Mouse (Mus musculus): ENCODE results near the gene Pkp1. TPM values are rescaled to one million over a fixed set of nuclear protein-coding genes. Genes with fewer than 3 reads are reported as not detected.
A peak's percentile ranks its signal among the peaks of the same experiment; 100 is the strongest.

Pkp1 gene
- polyA plus RNA-seq, 1 experiment from 2014 or later, result 1.3 TPM

- no peak for ATAC-seq (ENCODE audit: insufficient number of reproducible peaks, insufficient read depth, low FRiP score, low TSS enrichment, low read depth)
- H3K9ac ChIP-seq (replicated peaks), result no peak overlapping the region
- WGBS, result 56% methylated on average over 2 of the region's 2 CpGs
- H3K36me3 ChIP-seq, result no peaks in the 10 kb centered on the region
- H3K4me1 ChIP-seq (replicated peaks), result no peaks in the 10 kb centered on the region
- H3K4me3 ChIP-seq (replicated peaks), result no peak overlapping the region
- H3K4me2 ChIP-seq, result no peak overlapping the region
- no peaks in the 10 kb centered on the region for H3K9me3 ChIP-seq
- H3K27me3 ChIP-seq, result peaks cover 5% of the 10 kb centered on the region; the same call in 1 of the 2 replicates
- H3K27ac ChIP-seq, result no peak overlapping the region
These were observed 41.8 kb downstream of the Pkp1 start for GRCm38 (mm10) chr1:135877248-135877647.

- no peak for ATAC-seq (ENCODE audit: insufficient number of reproducible peaks, insufficient read depth, low FRiP score, low TSS enrichment, low read depth)
These were observed 46.0 kb downstream of the Pkp1 start for GRCm38 (mm10) chr1:135872991-135873390.

DNA sequence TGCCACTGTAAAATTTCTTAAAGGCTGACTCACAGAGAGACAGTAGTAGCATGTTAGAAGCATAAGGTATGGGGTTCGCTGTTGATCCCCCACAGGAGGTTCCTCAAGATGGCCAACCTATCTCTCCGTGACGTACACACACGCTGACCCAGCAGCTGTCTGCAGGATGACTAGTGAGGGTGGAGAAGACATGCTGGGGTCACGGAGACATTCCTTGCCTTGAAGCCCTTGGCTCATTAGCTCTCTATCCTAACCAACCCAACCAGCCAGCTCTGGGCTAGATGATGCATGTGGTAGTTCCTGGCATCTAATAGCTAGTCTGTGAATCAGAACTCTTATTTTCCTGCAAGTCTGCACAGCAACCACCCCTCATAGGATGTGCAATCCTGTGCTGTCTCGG, 50.4 kb downstream of the Pkp1 start:
- H3K9me3 ChIP-seq, result no peaks in the 10 kb centered on the region

More at GRCm38 (mm10) chr1:135872991-135873390, 46.0 kb downstream of the Pkp1 start:
- WGBS, result 77% methylated on average over 4 of the region's 4 CpGs
- Histone ChIP-seq H3K36me3 (no peaks in the 10 kb centered on the region), H3K4me3 (replicated peaks) (no peak overlapping the region), H3K4me2 (no peak overlapping the region), H3K9ac (replicated peaks) (no peak overlapping the region), H3K9me3 (no peaks in the 10 kb centered on the region), H3K4me1 (replicated peaks) (no peaks in the 10 kb centered on the region), H3K27me3 (no peaks in the 10 kb centered on the region; the same call in 1 of the 2 replicates), H3K27ac (no peak overlapping the region)

DNA sequence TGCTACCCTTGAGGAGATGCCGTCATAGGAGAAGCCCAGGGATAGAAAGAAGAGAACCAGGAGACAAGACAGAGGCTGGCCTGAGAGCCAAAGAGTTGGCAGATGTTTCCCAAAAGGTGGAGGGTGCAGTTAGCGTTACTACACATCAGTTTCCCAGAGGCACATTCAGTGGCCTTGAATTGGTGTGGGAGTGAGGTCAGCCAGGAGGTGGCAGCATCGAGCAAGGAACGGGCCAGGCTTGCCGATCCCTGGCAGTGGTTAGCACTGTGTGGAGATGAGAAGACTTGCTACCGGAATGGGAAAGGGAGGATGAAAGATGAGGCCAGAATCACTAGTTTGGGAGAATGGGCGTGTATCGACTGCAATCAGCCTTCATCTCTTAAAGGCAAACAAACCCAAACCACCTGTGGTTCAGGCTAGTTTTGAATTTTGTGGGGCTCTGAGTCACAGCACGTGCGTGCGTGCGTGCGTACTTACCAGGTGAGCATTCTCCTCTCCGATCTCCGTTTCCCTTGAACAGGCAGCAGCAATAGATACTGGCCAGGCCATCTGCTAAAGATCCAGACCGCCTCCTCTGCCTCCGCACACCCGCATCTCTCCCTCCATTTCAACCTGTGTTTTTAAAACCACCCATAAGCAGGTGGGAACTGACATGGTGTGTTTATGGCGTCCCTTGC, 53.4 kb downstream of the Pkp1 start:
- Histone ChIP-seq H3K27ac (no peak overlapping the region), H3K4me2 (no peak overlapping the region), H3K4me1 (replicated peaks) (no peaks in the 10 kb centered on the region), H3K36me3 (no peaks in the 10 kb centered on the region), H3K9ac (replicated peaks) (no peak overlapping the region), H3K4me3 (replicated peaks) (no peak overlapping the region), H3K9me3 (no peaks in the 10 kb centered on the region), H3K27me3 (peaks cover 6% of the 10 kb centered on the region)
- 45% methylated on average over 19 of the region's 19 CpGs for WGBS
- ATAC-seq (ENCODE audit: insufficient number of reproducible peaks, insufficient read depth, low FRiP score, low TSS enrichment, low read depth), result peak; percentile 74; the same call in 1 of the 2 replicates

More for the DNA sequence above, 50.4 kb downstream of the Pkp1 start:
- Histone ChIP-seq H3K4me3 (replicated peaks) (no peak overlapping the region), H3K36me3 (no peaks in the 10 kb centered on the region), H3K27ac (no peak overlapping the region), H3K4me1 (replicated peaks) (no peaks in the 10 kb centered on the region), H3K9ac (replicated peaks) (no peak overlapping the region), H3K27me3 (peaks cover 6% of the 10 kb centered on the region), H3K4me2 (no peak overlapping the region)
- no peak for ATAC-seq (ENCODE audit: insufficient number of reproducible peaks, insufficient read depth, low FRiP score, low TSS enrichment, low read depth)
- 88% methylated on average over 6 of the region's 6 CpGs for WGBS

GRCm38 (mm10) chr1:135864830-135865229, 54.2 kb downstream of the Pkp1 start:
- 78% methylated on average over 6 of the region's 6 CpGs for WGBS
- H3K4me2 ChIP-seq, result no peak overlapping the region
- no peak overlapping the region for H3K27ac ChIP-seq
- no peaks in the 10 kb centered on the region for H3K36me3 ChIP-seq
- H3K9ac ChIP-seq (replicated peaks), result no peak overlapping the region
- no peaks in the 10 kb centered on the region for H3K4me1 ChIP-seq (replicated peaks)
- H3K9me3 ChIP-seq, result no peaks in the 10 kb centered on the region
- no peak overlapping the region for H3K4me3 ChIP-seq (replicated peaks)
- H3K27me3 ChIP-seq, result peaks cover 6% of the 10 kb centered on the region
- no peak for ATAC-seq (ENCODE audit: insufficient number of reproducible peaks, insufficient read depth, low FRiP score, low TSS enrichment, low read depth)

DNA sequence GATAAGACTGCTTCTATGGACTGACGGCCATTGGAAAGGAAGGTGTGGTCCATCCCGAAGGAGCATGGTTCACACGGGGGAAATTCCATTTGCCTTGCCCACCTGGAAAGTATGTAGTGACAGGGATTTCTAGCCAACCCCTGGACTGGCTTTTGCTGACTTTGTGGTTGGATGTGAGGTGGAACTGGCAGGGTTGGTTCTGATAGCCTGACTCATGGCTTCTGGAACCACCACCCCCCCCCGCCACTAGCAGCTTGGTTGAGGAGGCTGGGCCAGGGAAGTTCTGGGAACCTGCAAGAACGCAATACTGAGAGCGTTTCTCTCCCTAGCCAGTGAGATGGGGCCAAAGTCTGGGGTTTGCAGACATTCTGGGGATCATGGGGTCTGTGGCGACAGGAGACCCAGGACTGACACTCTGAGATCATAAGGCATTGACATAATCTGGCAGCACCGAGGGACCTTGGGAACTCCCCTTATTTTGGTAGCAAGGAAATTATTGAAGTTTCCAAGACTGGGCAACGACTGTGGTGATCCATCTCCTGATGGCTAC, 55.1 kb downstream of the Pkp1 start:
- no peak for ATAC-seq (ENCODE audit: insufficient number of reproducible peaks, insufficient read depth, low FRiP score, low TSS enrichment, low read depth)
- Histone ChIP-seq H3K4me2 (no peak overlapping the region), H3K27me3 (peaks cover 6% of the 10 kb centered on the region), H3K36me3 (no peaks in the 10 kb centered on the region), H3K4me1 (replicated peaks) (no peaks in the 10 kb centered on the region), H3K9ac (replicated peaks) (no peak overlapping the region), H3K9me3 (no peaks in the 10 kb centered on the region), H3K4me3 (replicated peaks) (no peak overlapping the region), H3K27ac (no peak overlapping the region)
- WGBS, result 79% methylated on average over 9 of the region's 9 CpGs

GRCm38 (mm10) chr1:135862561-135862960, 56.4 kb downstream of the Pkp1 start:
- Histone ChIP-seq H3K4me2 (no peak overlapping the region), H3K27me3 (peaks cover 6% of the 10 kb centered on the region), H3K4me3 (replicated peaks) (no peak overlapping the region), H3K27ac (no peak overlapping the region), H3K4me1 (replicated peaks) (no peaks in the 10 kb centered on the region), H3K9ac (replicated peaks) (no peak overlapping the region), H3K9me3 (no peaks in the 10 kb centered on the region), H3K36me3 (no peaks in the 10 kb centered on the region)
- no peak for ATAC-seq (ENCODE audit: insufficient number of reproducible peaks, insufficient read depth, low FRiP score, low TSS enrichment, low read depth)
- WGBS, result 78% methylated on average over 5 of the region's 5 CpGs

GRCm38 (mm10) chr1:135861980-135862552, 56.9 kb downstream of the Pkp1 start:
- Histone ChIP-seq H3K27me3 (peaks cover 6% of the 10 kb centered on the region), H3K4me1 (replicated peaks) (no peaks in the 10 kb centered on the region), H3K4me3 (replicated peaks) (no peak overlapping the region), H3K9ac (replicated peaks) (no peak overlapping the region), H3K9me3 (no peaks in the 10 kb centered on the region), H3K4me2 (no peak overlapping the region), H3K27ac (no peak overlapping the region), H3K36me3 (no peaks in the 10 kb centered on the region)
- ATAC-seq (ENCODE audit: insufficient number of reproducible peaks, insufficient read depth, low FRiP score, low TSS enrichment, low read depth), result no peak
- 75% methylated on average over 9 of the region's 9 CpGs for WGBS

DNA sequence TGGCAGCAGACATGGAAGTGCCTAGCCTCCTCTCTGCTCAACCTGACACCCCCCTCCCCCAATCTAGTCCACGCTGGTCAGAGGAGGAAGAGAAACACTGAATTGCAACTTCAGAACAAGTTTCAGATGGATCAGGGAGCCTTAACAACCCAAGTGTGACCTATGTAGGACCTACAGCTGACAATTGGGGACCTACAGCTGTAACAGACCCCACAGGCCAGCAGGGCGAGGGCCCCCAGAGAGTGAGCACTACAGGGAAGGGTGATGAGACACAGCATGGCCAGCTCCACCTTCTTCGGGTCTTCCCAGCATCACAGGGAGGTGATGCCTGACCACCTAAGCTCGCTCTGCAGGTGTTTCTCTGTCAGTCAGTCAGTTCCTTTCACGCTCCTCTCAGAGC, 57.9 kb downstream of the Pkp1 start:
- Histone ChIP-seq H3K27me3 (peaks cover 4% of the 10 kb centered on the region), H3K4me1 (replicated peaks) (no peaks in the 10 kb centered on the region), H3K4me3 (replicated peaks) (no peak overlapping the region), H3K27ac (no peak overlapping the region), H3K9me3 (no peaks in the 10 kb centered on the region), H3K4me2 (no peak overlapping the region), H3K36me3 (no peaks in the 10 kb centered on the region), H3K9ac (replicated peaks) (no peak overlapping the region)
- no peak for ATAC-seq (ENCODE audit: insufficient number of reproducible peaks, insufficient read depth, low FRiP score, low TSS enrichment, low read depth)
- WGBS, result 58% methylated on average over 5 of the region's 5 CpGs

- Histone ChIP-seq H3K4me1 (replicated peaks) (no peaks in the 10 kb centered on the region), H3K27me3 (no peaks in the 10 kb centered on the region; the same call in 1 of the 2 replicates), H3K36me3 (no peaks in the 10 kb centered on the region), H3K4me3 (replicated peaks) (no peak overlapping the region), H3K27ac (no peak overlapping the region), H3K4me2 (no peak overlapping the region), H3K9me3 (no peaks in the 10 kb centered on the region), H3K9ac (replicated peaks) (no peak overlapping the region)
- ATAC-seq (ENCODE audit: insufficient number of reproducible peaks, insufficient read depth, low FRiP score, low TSS enrichment, low read depth), result no peak
- 93% methylated on average over 7 of the region's 7 CpGs for WGBS
These were observed 60.5 kb downstream of the Pkp1 start for GRCm38 (mm10) chr1:135858533-135858932.

GRCm38 (mm10) chr1:135857137-135857775, 61.8 kb downstream of the Pkp1 start:
- Histone ChIP-seq H3K36me3 (no peaks in the 10 kb centered on the region), H3K4me2 (no peak overlapping the region), H3K27me3 (no peaks in the 10 kb centered on the region; the same call in 1 of the 2 replicates), H3K9me3 (no peaks in the 10 kb centered on the region), H3K4me1 (replicated peaks) (peaks cover 6% of the 10 kb centered on the region), H3K9ac (replicated peaks) (no peak overlapping the region), H3K27ac (no peak overlapping the region), H3K4me3 (replicated peaks) (no peak overlapping the region)
- no peak; the same call in 1 of the 2 replicates for ATAC-seq (ENCODE audit: insufficient number of reproducible peaks, insufficient read depth, low FRiP score, low TSS enrichment, low read depth)
- 55% methylated on average over 11 of the region's 11 CpGs for WGBS
